8 mouse cellular contexts compared by ENCODE assay signal in genomic region chr2:165275824-165276223, GRCm38 (mm10). TPM values are rescaled to one million over a fixed set of nuclear protein-coding genes. Genes with fewer than 3 reads are reported as not detected.
A peak's percentile ranks its signal among the peaks of the same experiment; 100 is the strongest.
DNase-seq lines count a peak whose midpoint lies in the region; ATAC-seq and TF ChIP-seq lines count a peak whose summit lies in the region.

No protein-coding gene starts in this region.

- TF ChIP-seq EP300 in liver, embryonic 14.5 days (IDR thresholded peaks at IDR 0.05; ENCODE audit: low read depth) = no peak

- H3K27ac ChIP-seq in kidney, postnatal 0 days = no peak overlapping the region
- no peak overlapping the region for H3K27ac ChIP-seq in liver, embryonic 14.5 days
- H3K27ac ChIP-seq in neural tube, embryonic 11.5 days (ENCODE audit: low read depth, low read length) = no peak overlapping the region

- peak; percentile 90 for TF ChIP-seq CTCF in kidney, postnatal 0 days (IDR thresholded peaks at IDR 0.05; ENCODE audit: low read depth)
- TF ChIP-seq CTCF in liver, embryonic 14.5 days (IDR thresholded peaks at IDR 0.05; ENCODE audit: low read depth) = peak; percentile 82

- H3K9me3 ChIP-seq in kidney, postnatal 0 days (replicated peaks; ENCODE audit: low read length) = no peaks in the 10 kb centered on the region
- H3K9me3 ChIP-seq in liver, embryonic 14.5 days (ENCODE audit: control insufficient read depth, low read length) = no peaks in the 10 kb centered on the region
- no peaks in the 10 kb centered on the region for H3K9me3 ChIP-seq in neural tube, embryonic 11.5 days (ENCODE audit: control insufficient read depth, low read length)

- no peak overlapping the region for H3K9ac ChIP-seq in kidney, postnatal 0 days (ENCODE audit: low read depth, low read length)
- no peak overlapping the region for H3K9ac ChIP-seq in liver, embryonic 14.5 days (replicated peaks)
- H3K9ac ChIP-seq in neural tube, embryonic 11.5 days (ENCODE audit: low read length) = no peak overlapping the region

- peak; percentile 75 for ATAC-seq in granulocyte monocyte progenitor cell, adult 5-6 weeks (replicated peaks; ENCODE audit: poor library complexity, severe bottlenecking)
- ATAC-seq in kidney, postnatal 0 days (replicated peaks; ENCODE audit: low FRiP score, low read depth) = peak; percentile 65
- ATAC-seq in liver, embryonic 14.5 days (ENCODE audit: insufficient read depth) = no peak
- ATAC-seq in neural tube, embryonic 11.5 days (ENCODE audit: insufficient read depth, low FRiP score, low TSS enrichment) = peak; percentile 35; the same call in 1 of the 2 replicates

- no peaks in the 10 kb centered on the region for H3K27me3 ChIP-seq in kidney, postnatal 0 days (ENCODE audit: insufficient read depth, low read length)
- H3K27me3 ChIP-seq in liver, embryonic 14.5 days (ENCODE audit: control insufficient read depth, insufficient read depth, low read length) = no peaks in the 10 kb centered on the region
- H3K27me3 ChIP-seq in neural tube, embryonic 11.5 days (ENCODE audit: control insufficient read depth, insufficient read depth, low read length) = no peaks in the 10 kb centered on the region

- no peak overlapping the region for H3K4me2 ChIP-seq in kidney, postnatal 0 days (ENCODE audit: low read length)
- no peak overlapping the region for H3K4me2 ChIP-seq in liver, embryonic 14.5 days (ENCODE audit: low read depth)
- no peak overlapping the region for H3K4me2 ChIP-seq in neural tube, embryonic 11.5 days (ENCODE audit: low read depth)

- peak; percentile 40 to 63 for DNase-seq in urinary bladder, adult 18-20 months (ENCODE audit: low spot score in 2 of 2)
- no peak for DNase-seq in urinary bladder, postnatal 10 days (ENCODE audit: low spot score)
- DNase-seq in embryo, embryonic 11 days = peak; percentile 76
- DNase-seq in kidney, postnatal 0 days (ENCODE audit: low spot score) = peak; percentile 80
- DNase-seq in liver, embryonic 14.5 days (ENCODE audit: low read depth in 3 of 3, low spot score in 3 of 3) = no peak
- DNase-seq in neural tube, embryonic 11.5 days (ENCODE audit: low spot score) = peak; percentile 77
- peak; percentile 24 for DNase-seq in telencephalon, adult 2 months (ENCODE audit: low read depth, low spot score)

- peaks cover 10% of the 10 kb centered on the region; the same call in 1 of the 2 replicates for H3K36me3 ChIP-seq in kidney, postnatal 0 days (ENCODE audit: insufficient read depth, low read length)
- H3K36me3 ChIP-seq in liver, embryonic 14.5 days (replicated peaks; ENCODE audit: control insufficient read depth, insufficient read depth, low read depth) = no peaks in the 10 kb centered on the region
- no peaks in the 10 kb centered on the region; the same call in 1 of the 2 replicates for H3K36me3 ChIP-seq in neural tube, embryonic 11.5 days (ENCODE audit: control insufficient read depth, insufficient read depth, low read length)

- WGBS in kidney, postnatal 0 days = 15% methylated on average over 8 of the region's 8 CpGs
- 41% methylated on average over 8 of the region's 8 CpGs for WGBS in liver, embryonic 14.5 days (ENCODE audit: insufficient replicate concordance)
- 27% methylated on average over 8 of the region's 8 CpGs for WGBS in neural tube, embryonic 11.5 days

- no peaks in the 10 kb centered on the region for H3K4me1 ChIP-seq in kidney, postnatal 0 days (replicated peaks; ENCODE audit: insufficient read depth, low read length)
- no peaks in the 10 kb centered on the region for H3K4me1 ChIP-seq in liver, embryonic 14.5 days (replicated peaks; ENCODE audit: control insufficient read depth in 2 of 2, insufficient read depth in 2 of 2, low read length in 1 of 2)
- peaks cover 11% of the 10 kb centered on the region for H3K4me1 ChIP-seq in neural tube, embryonic 11.5 days (ENCODE audit: control insufficient read depth, insufficient read depth, low read length)

- no peak overlapping the region for H3K4me3 ChIP-seq in kidney, postnatal 0 days (replicated peaks; ENCODE audit: low read depth, low read length)
- H3K4me3 ChIP-seq in liver, embryonic 14.5 days (ENCODE audit: insufficient read depth in 1 of 2, low read depth in 2 of 2, low read length in 2 of 2) = no peak overlapping the region
- no peak overlapping the region for H3K4me3 ChIP-seq in neural tube, embryonic 11.5 days (ENCODE audit: low read depth, low read length)

RNA-seq across cellular contexts. Expression of gene Slc35c2, which starts 11.8 kb away (rescaled TPM):
- 90.6 and 93.9 TPM in 2 replicates for total RNA-seq in granulocyte monocyte progenitor cell, adult 5-6 weeks (2014; fragmentation: Nextera tagmentation)
- total RNA-seq in granulocyte monocyte progenitor cell, adult 5-6 weeks (2017) = 79.6 and 89.9 TPM in 2 replicates
- polyA plus RNA-seq in kidney, postnatal 0 days (2015; fragmentation: Nextera tagmentation; extraction: Ambion mirVana) = 51.6 and 55.7 TPM in 2 replicates
- polyA plus RNA-seq in liver, embryonic 14.5 days (2012; rRNA removed) = 20.4 and 28.3 TPM in 2 replicates
- 27.3 and 31.3 TPM in 2 replicates for polyA plus RNA-seq in liver, embryonic 14.5 days (2014; fragmentation: Nextera tagmentation; extraction: Ambion mirVana)
- 47.3 and 48.2 TPM in 2 replicates for polyA plus RNA-seq in neural tube, embryonic 11.5 days (2014; fragmentation: Nextera tagmentation; extraction: Ambion mirVana)

RNA-seq across cellular contexts. Expression of gene Cdh22, which starts 41.2 kb away (rescaled TPM):
- total RNA-seq in granulocyte monocyte progenitor cell, adult 5-6 weeks (2014; fragmentation: Nextera tagmentation) = not detected in 2 replicates
- not detected in 2 replicates for total RNA-seq in granulocyte monocyte progenitor cell, adult 5-6 weeks (2017)
- polyA plus RNA-seq in kidney, postnatal 0 days (2015; fragmentation: Nextera tagmentation; extraction: Ambion mirVana) = 1.5 and 1.6 TPM in 2 replicates
- 0.02 TPM in 2 replicates for polyA plus RNA-seq in liver, embryonic 14.5 days (2012; rRNA removed)
- polyA plus RNA-seq in liver, embryonic 14.5 days (2014; fragmentation: Nextera tagmentation; extraction: Ambion mirVana) = not detected in 2 replicates
- 3.1 and 3.4 TPM in 2 replicates for polyA plus RNA-seq in neural tube, embryonic 11.5 days (2014; fragmentation: Nextera tagmentation; extraction: Ambion mirVana)

RNA-seq across cellular contexts. Expression of gene Elmo2, which starts 50.5 kb away (rescaled TPM):
- 53.2 and 57.9 TPM in 2 replicates for total RNA-seq in granulocyte monocyte progenitor cell, adult 5-6 weeks (2014; fragmentation: Nextera tagmentation)
- total RNA-seq in granulocyte monocyte progenitor cell, adult 5-6 weeks (2017) = 28.5 and 38.8 TPM in 2 replicates
- 51.5 and 59.3 TPM in 2 replicates for polyA plus RNA-seq in kidney, postnatal 0 days (2015; fragmentation: Nextera tagmentation; extraction: Ambion mirVana)
- 10.2 and 10.3 TPM in 2 replicates for polyA plus RNA-seq in liver, embryonic 14.5 days (2012; rRNA removed)
- polyA plus RNA-seq in liver, embryonic 14.5 days (2014; fragmentation: Nextera tagmentation; extraction: Ambion mirVana) = 12.4 and 13.1 TPM in 2 replicates
- polyA plus RNA-seq in neural tube, embryonic 11.5 days (2014; fragmentation: Nextera tagmentation; extraction: Ambion mirVana) = 89.0 and 97.7 TPM in 2 replicates

Comparison
In these comparisons a context has a peak if more than half of its experiments do, and no peak if none do; other contexts are left out.
1. DNase-seq: peak in urinary bladder, adult 18-20 months (2 of 2), embryo, embryonic 11 days (single experiment), kidney, postnatal 0 days (single experiment), neural tube, embryonic 11.5 days (single experiment) and telencephalon, adult 2 months (single experiment); none in urinary bladder, postnatal 10 days (single experiment) and liver, embryonic 14.5 days (0 of 3).